23 mouse cellular contexts compared by ENCODE assay signal in the genomic region with DNA sequence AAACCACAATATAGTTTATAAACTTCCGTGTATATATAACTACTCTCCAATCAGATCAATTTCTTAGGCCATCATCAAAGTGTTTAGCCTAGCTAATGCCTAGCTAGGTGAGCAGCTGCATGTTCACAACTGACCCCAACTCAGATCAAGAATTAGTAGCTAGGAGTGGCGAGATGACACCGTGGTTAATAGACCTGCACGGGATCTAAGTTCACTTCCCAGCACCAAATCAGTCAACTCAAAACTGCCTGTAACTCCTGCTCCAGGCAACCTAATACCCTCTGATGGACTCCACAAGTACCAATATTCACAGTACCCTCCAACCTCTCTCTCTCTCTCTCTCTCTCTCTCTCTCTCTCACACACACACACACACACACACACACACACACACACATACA.
"Had no signal": no experiment of that assay in that cellular context is flagged by ENCODE, and none has a peak within 500 bp of the region (broad histone marks: within the 10 kb centered on the region; RNA-seq: fewer than 3 reads in every experiment).

No protein-coding gene starts in this region.

- ATAC-seq: forebrain, postnatal 0 days; hindbrain, postnatal 0 days; intestine, embryonic 16.5 days; liver, embryonic 12.5 days had no signal

- H3K4me2 ChIP-seq: heart, embryonic 11.5 days; heart, embryonic 13.5 days; heart, embryonic 15.5 days; hindbrain, embryonic 13.5 days; hindbrain, embryonic 15.5 days; limb, embryonic 13.5 days; limb, embryonic 15.5 days; liver, embryonic 12.5 days had no signal

- H3K4me3 ChIP-seq: heart, adult 2 months; heart, embryonic 13.5 days; heart, embryonic 15.5 days; hindbrain, embryonic 13.5 days; hindbrain, embryonic 15.5 days; limb, embryonic 13.5 days; limb, embryonic 15.5 days; liver, embryonic 12.5 days had no signal

- H3K4me1 ChIP-seq: heart, embryonic 13.5 days; heart, embryonic 15.5 days; hindbrain, embryonic 13.5 days; hindbrain, embryonic 15.5 days; limb, embryonic 13.5 days; limb, embryonic 15.5 days; liver, embryonic 12.5 days had no signal

- H3K9me3 ChIP-seq: heart, embryonic 13.5 days; heart, embryonic 15.5 days; hindbrain, embryonic 13.5 days; hindbrain, embryonic 15.5 days; limb, embryonic 13.5 days; limb, embryonic 15.5 days; liver, embryonic 12.5 days had no signal

- H3K36me3 ChIP-seq: heart, embryonic 13.5 days; heart, embryonic 15.5 days; hindbrain, embryonic 13.5 days; hindbrain, embryonic 15.5 days; limb, embryonic 13.5 days; limb, embryonic 15.5 days; liver, embryonic 12.5 days had no signal

- H3K27ac ChIP-seq: heart, adult 2 months; heart, embryonic 13.5 days; heart, embryonic 15.5 days; hindbrain, embryonic 13.5 days; hindbrain, embryonic 15.5 days; hindbrain, postnatal 0 days; limb, embryonic 13.5 days; limb, embryonic 15.5 days; liver, embryonic 12.5 days; liver, embryonic 14.5 days had no signal

- H3K9ac ChIP-seq: forebrain, postnatal 0 days; heart, embryonic 13.5 days; heart, embryonic 15.5 days; hindbrain, embryonic 13.5 days; hindbrain, embryonic 15.5 days; limb, embryonic 13.5 days; limb, embryonic 15.5 days; liver, embryonic 12.5 days; liver, embryonic 14.5 days had no signal

- DNase-seq: forebrain, postnatal 0 days; gastrocnemius, postnatal 14 days; gastrocnemius, postnatal 36 days; heart, adult 11 months; heart, adult 2 months; heart, postnatal 14 days; heart, postnatal 36 days; kidney, adult 8-10 months; kidney, postnatal 25 days; layer of hippocampus, adult 9-11 months; layer of hippocampus, postnatal 36 days; left cerebral cortex, postnatal 4 days had no signal

- H3K27me3 ChIP-seq: heart, embryonic 13.5 days; heart, embryonic 15.5 days; hindbrain, embryonic 13.5 days; hindbrain, embryonic 15.5 days; limb, embryonic 13.5 days; limb, embryonic 15.5 days; liver, embryonic 12.5 days had no signal
